Mouse (Mus musculus): ENCODE results near the gene Kalrn.
A peak's percentile ranks its signal among the peaks of the same experiment; 100 is the strongest.

Gene Kalrn

DNA sequence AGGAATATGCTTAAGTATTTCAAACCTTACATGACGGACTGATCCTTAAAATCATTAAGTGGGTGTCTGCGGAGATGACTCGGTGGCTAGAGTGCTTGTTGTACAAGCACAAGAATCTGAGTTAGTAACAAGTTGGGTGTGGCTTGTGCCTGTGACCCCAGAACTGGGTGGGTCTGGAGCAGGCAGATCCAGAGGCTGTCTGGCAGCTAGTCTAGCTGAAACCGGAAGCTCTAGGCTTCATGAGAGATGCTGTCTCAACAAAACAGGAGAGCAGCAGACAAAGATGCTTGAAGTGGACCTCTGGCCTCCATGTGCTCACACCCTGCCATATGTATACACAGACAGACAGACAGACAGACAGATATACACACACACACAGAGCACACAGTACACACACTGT lies 582.6 kb downstream of the Kalrn start:
- peak; percentile 32 for DNase-seq (ENCODE audit: low read depth, low spot score)

DNA sequence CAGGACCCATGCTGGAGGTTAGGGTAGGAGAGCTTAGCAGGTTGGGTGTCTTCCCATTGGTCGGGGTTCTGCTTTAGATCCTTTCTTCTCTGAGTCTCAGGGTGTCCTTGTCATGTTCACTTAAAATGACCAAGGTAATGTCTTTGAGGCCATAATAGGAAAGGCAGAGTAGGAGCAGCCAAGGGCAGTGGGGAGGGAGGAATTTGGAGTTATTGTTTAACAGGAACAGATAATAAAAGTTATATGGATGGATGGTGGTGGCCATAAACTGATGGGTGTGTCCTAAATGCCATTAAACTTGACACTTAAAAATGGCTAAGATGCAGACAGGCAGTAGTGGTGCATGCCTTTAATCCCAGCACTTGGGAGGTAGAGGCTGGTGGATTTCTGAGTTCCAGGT lies 584.2 kb downstream of the Kalrn start:
- no peak for DNase-seq (ENCODE audit: low read depth, low spot score)

DNA sequence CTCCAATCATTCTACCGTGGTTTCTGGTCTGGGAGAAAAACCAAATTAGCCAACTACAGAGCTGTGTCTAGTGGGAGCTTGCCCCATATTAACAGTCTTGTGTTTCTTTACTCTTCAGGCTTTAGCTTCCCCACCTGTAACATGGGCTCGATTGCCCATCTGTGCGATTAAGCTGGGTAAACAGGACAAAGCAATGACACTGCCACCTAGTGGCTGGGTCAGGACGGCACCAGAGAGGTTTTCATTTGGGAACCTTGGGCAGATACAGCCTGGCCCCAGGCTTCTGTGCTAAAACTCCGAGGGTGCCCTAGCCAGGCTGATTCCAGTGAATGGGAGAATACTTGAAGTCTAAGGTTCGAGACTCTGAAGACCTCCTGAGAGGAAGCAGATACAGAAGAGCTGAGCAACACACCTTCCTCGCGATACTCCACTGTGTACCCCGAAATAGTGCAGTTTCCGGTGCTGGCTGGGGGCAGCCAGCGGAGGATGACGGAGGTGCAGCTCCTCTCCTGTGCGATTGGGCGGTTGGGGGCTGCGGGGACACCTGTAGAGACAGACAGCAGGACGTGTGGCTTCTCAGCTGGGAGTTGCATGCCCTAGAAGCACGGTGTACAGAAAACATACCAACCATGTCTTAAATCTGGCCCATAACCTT lies 584.8 kb downstream of the Kalrn start:
- peak; percentile 32 for DNase-seq (ENCODE audit: low read depth, low spot score)

- no peak for DNase-seq (ENCODE audit: low read depth, low spot score)
Measured at GRCm38 (mm10) chr16:33986993-33987392, 586.3 kb downstream of the Kalrn start.

- no peak for DNase-seq (ENCODE audit: low read depth, low spot score)
Measured at GRCm38 (mm10) chr16:33985372-33985771, 588.0 kb downstream of the Kalrn start.

DNA sequence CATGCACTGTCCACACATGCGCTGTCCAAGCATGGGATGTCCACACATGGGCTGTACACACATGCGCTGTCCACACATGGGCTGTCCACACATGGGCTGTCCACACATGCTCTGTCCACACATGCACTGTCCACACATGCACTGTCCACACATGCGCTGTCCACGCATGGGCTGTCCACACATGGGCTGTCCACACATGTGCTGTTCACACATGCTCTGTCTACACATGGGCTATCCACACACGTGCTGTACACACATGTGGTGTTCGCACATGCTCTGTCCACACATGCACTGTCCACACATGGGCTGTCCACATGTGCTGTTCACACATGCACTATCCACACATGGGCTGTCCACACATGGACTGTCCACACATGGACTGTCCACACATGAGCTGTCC lies 589.6 kb downstream of the Kalrn start:
- DNase-seq (ENCODE audit: low read depth, low spot score): no peak

GRCm38 (mm10) chr16:33979855-33980254 lies 593.5 kb downstream of the Kalrn start:
- DNase-seq (ENCODE audit: low read depth, low spot score): no peak

GRCm38 (mm10) chr16:33967283-33967640 lies 606.1 kb downstream of the Kalrn start:
- no peak for DNase-seq (ENCODE audit: low read depth, low spot score)

DNA sequence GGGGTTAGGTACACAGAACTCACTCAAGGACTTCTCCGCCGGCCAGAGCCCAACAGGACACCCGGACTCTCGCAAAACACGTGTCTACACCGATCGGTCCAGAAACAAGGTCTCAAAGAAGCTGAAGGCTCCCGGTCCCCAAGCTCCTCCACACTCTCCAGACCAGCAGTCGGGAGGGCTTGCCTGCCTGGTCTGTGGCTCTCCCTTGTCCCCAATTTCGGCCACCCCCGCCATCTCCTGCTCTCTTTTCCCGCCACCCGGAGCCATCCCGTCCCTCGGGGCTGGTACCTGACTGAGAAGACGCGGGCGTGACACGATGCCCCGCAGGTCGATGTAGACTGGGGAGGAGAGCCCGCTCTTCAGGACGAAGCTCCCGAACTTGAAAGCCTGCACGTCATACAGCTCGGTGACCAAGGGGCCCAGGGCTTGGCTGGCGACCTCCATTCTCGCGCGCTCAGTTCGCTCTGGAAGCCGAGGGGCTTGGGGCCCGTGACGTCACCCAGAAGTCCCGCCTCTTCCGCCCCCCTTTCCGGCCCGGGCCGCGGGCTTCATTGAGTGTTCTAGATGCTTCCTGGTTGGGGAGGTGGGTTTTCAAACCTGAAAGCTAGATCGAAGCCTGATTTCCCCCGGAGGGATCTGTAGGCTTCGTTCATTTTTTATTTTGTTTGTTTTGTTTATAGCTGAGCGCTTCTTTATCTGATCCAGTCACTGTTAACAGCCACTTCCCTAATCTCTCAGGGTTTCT lies 606.6 kb downstream of the Kalrn start, which contains the start of gene Umps:
TSS of gene Umps (minus strand) at position 501 of the 745 bp plus-strand sequence.
- peak; percentile 39 for DNase-seq (ENCODE audit: low read depth, low spot score)

- no peak for DNase-seq (ENCODE audit: low read depth, low spot score)
Measured at GRCm38 (mm10) chr16:33965878-33966537, 607.3 kb downstream of the Kalrn start.

DNA sequence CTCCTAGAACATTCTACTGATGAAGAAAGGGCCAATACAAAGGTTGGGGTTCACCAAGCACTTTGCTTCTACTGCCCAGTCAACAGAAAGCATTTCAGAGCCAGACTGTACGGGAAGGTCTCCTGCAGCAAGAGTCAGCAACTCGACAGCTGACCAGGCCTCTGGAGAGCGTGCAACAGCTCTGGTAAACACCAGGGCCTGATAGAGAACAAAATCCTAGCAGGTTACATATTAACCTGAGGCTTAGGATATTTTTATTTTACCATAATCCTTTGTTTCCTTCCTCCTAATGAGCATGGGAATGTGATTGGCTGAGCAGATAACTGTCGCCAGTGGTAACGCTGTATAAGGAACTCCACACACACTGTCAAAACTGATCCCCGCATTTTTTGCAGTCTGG lies 609.8 kb downstream of the Kalrn start:
- DNase-seq (ENCODE audit: low read depth, low spot score): no peak

GRCm38 (mm10) chr16:33954793-33955192 lies 618.5 kb downstream of the Kalrn start:
- no peak for DNase-seq (ENCODE audit: low read depth, low spot score)

DNA sequence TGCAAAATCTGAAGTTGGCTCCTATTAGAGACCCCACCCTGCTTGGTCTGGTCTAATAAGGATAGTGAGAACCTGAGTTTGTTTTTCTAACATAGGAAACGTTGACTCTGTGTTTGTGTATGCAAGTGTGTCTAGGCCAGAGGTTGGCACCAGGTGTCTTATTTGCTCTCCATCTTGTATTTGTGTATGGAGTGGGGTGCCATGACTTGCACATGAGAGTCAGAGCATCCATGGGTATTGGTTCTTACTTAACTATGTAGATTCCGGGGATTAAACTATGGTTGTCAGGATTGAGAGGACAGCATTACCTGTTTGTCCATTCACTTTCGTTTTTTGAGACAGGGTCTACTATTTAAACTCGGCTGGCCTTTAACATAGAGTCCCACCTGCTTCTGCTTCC lies 620.3 kb downstream of the Kalrn start:
- no peak for DNase-seq (ENCODE audit: low read depth, low spot score)

- peak; percentile 79 for DNase-seq (ENCODE audit: low read depth, low spot score)
Measured at GRCm38 (mm10) chr16:33950830-33951229, 622.5 kb downstream of the Kalrn start.

DNA sequence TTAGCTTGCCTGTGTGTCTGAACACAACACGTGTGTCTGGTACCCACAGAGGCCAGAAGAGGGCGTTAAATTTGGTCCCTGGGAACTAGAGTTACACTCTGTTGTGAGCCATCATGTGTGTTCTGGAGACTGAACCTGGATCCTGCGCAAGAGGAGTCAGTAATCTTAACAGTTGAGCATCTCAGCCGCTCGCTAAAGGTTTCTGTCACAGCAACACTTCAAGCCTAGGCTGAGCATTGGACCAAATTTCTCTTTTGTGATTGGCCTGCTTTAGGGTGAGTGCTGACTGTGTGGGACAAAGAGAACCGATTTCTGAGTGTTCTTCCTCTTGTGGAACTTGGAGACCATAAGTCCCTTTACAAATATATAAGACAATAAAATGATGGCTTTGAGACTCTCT lies 622.9 kb downstream of the Kalrn start:
- no peak for DNase-seq (ENCODE audit: low read depth, low spot score)

- no peak for DNase-seq (ENCODE audit: low read depth, low spot score)
Measured at GRCm38 (mm10) chr16:33947664-33948571, 625.4 kb downstream of the Kalrn start.

GRCm38 (mm10) chr16:33946021-33946420 lies 627.3 kb downstream of the Kalrn start:
- no peak for DNase-seq (ENCODE audit: low read depth, low spot score)

- DNase-seq (ENCODE audit: low read depth, low spot score): no peak
Measured at GRCm38 (mm10) chr16:33944772-33945171, 628.6 kb downstream of the Kalrn start.

DNA sequence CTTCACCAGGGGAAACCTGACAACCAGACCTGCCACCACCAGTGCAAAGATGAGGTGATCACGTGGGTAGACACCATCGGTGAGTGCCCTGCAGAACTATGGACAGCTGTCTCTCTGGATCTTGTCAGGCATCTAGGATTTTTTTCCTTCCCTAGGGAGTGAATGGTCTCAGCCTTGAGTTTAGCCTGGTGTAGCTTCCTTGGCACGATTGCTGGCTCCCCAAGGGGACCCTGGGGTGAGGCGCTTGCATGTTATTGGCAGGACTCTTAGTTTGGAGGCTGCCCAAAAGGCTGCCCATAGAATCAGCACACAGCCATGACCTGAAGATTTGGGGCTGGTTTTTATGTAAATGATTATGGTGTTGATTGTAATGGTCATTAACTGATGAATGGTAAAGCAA lies 629.2 kb downstream of the Kalrn start:
- DNase-seq (ENCODE audit: low read depth, low spot score): no peak

DNA sequence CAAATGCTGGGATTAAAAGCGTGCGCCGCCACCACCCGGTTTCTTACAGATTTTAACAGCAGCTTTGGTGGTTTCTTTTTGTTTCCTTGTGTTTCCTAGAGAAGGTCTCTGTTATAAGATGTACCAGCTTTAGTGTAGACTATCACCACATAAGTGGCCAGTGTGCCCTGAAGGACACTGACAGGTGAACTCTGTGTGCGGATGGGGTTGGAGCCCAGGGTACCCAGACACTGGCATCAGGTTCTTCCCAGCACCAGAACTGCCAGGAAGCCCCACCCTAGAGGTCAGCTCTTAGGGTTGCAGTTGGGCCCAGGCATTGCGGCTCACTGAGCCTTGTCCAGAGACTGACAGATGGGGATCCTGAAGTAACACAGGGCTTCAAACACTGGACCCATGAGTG lies 629.9 kb downstream of the Kalrn start:
- DNase-seq (ENCODE audit: low read depth, low spot score): no peak

- DNase-seq (ENCODE audit: low read depth, low spot score): no peak
Measured at GRCm38 (mm10) chr16:33942341-33942740, 631.0 kb downstream of the Kalrn start.
